ENCODE assay signal across 14 mouse cellular contexts in genomic region chr10:12253274-12253673, GRCm38 (mm10).
"Had no signal": no experiment of that assay in that cellular context is flagged by ENCODE, and none has a peak within 500 bp of the region (broad histone marks: within the 10 kb centered on the region; RNA-seq: fewer than 3 reads in every experiment).

No protein-coding gene starts in this region.

- H3K9ac ChIP-seq: liver, postnatal 0 days; lung, embryonic 14.5 days; midbrain, embryonic 13.5 days; midbrain, embryonic 15.5 days; neural tube, embryonic 12.5 days had no signal

- H3K4me3 ChIP-seq: megakaryocyte, embryonic 14.5 days; midbrain, embryonic 13.5 days; midbrain, embryonic 15.5 days; neural tube, embryonic 12.5 days had no signal

- H3K4me2 ChIP-seq: lung, embryonic 14.5 days; midbrain, embryonic 11.5 days; midbrain, embryonic 13.5 days; midbrain, embryonic 15.5 days; neural tube, embryonic 12.5 days had no signal

- H3K9me3 ChIP-seq: megakaryocyte, embryonic 14.5 days; midbrain, embryonic 13.5 days; midbrain, embryonic 15.5 days; neural tube, embryonic 12.5 days had no signal

- ATAC-seq: liver, postnatal 0 days; midbrain, embryonic 13.5 days; midbrain, embryonic 15.5 days had no signal

- H3K4me1 ChIP-seq: megakaryocyte, embryonic 14.5 days; midbrain, embryonic 13.5 days; midbrain, embryonic 15.5 days; neural tube, embryonic 12.5 days had no signal

- DNase-seq: liver, postnatal 0 days; lung, embryonic 14.5 days; lung, postnatal 14 days; lung, postnatal 36 days; right cerebral cortex, postnatal 14 days; thymus, adult 18-20 months; thymus, postnatal 14 days; thymus, postnatal 36 days had no signal

- H3K27me3 ChIP-seq: megakaryocyte, embryonic 14.5 days; midbrain, embryonic 13.5 days; midbrain, embryonic 15.5 days; neural tube, embryonic 12.5 days had no signal

- H3K27ac ChIP-seq: macrophage; midbrain, embryonic 13.5 days; midbrain, embryonic 15.5 days; neural tube, embryonic 12.5 days had no signal

- H3K36me3 ChIP-seq: midbrain, embryonic 13.5 days; midbrain, embryonic 15.5 days; neural tube, embryonic 12.5 days had no signal
